Mouse (Mus musculus) cortical plate, adult 2 months (tissue): ENCODE results near the gene Il9.

Source experiments
- CTCF ChIP-seq: fragments of 200-500 bp; IDR thresholded peaks from 2 replicates; pipeline ENCODE4 v1.5.1; 2011; ENCODE audit warnings: mild to moderate bottlenecking, control low read depth, low read length; ENCODE audit not compliant: insufficient read depth; ENCODE audit errors: extremely low read depth
- POLR2A ChIP-seq: fragments of 200-500 bp; IDR thresholded peaks from 2 replicates; pipeline ENCODE4 v1.6.1; 2011; ENCODE audit warnings: mild to moderate bottlenecking, low read length, control low read depth; ENCODE audit not compliant: insufficient read depth; ENCODE audit errors: extremely low read depth

GRCm38 (mm10) chr13:56516311-56516710 is 34.3 kb upstream of the Il9 start:
- no peak for TF ChIP-seq CTCF
- TF ChIP-seq POLR2A, result no peak
